Mouse (Mus musculus) macrophage (primary cell): Measurements from ENCODE around the gene Ash1l. TPM values are rescaled to one million over a fixed set of nuclear protein-coding genes. Genes with fewer than 3 reads are reported as not detected.

ENCODE experiments used
- H3K27ac ChIP-seq: fragments of 350-480 bp; formaldehyde crosslinking; 2 replicates; pipeline ENCODE4 v1.9.0; 2021
- H3K36me3 ChIP-seq: fragments of 350-480 bp; formaldehyde crosslinking; 2 replicates; pipeline ENCODE4 v1.9.0; 2021; ENCODE audit errors: inconsistent target
- H3K4me3 ChIP-seq: fragments of 350-480 bp; formaldehyde crosslinking; 2 replicates; pipeline ENCODE4 v1.9.0; 2021; ENCODE audit errors: inconsistent target
- H3K79me2 ChIP-seq: fragments of 350-480 bp; formaldehyde crosslinking; 2 replicates; pipeline ENCODE4 v1.9.0; 2021; ENCODE audit errors: inconsistent target
- WGBS: methylation state at CpG from one replicate; pipeline ENCODE4 v1.1.7; 2026; ENCODE audit warnings: inconsistent platforms; ENCODE audit not compliant: missing documents; 5-methylcytosine and 5-hydroxymethylcytosine counted together
- polyA plus RNA-seq: library from polyadenylated mRNA; stranded (reverse); fragments of 250-400 nt; gene quantifications from 3 replicates; pipeline ENCODE4 v1.2.4, GENCODE M21; 2018; ENCODE audit warnings: inconsistent platforms

The Ash1l gene
- polyA plus RNA-seq, 1 experiment from 2014 or later = 14.9 TPM

- 75% methylated on average over 3 of the region's 3 CpGs for WGBS
- Histone ChIP-seq H3K79me2 (no peaks in the 10 kb centered on the region), H3K36me3 (no peaks in the 10 kb centered on the region), H3K4me3 (no peak overlapping the region), H3K27ac (no peak overlapping the region)
Measured at GRCm38 (mm10) chr3:89124241-89124640, 173.8 kb downstream of the Ash1l start.

GRCm38 (mm10) chr3:89125981-89126380, 175.6 kb downstream of the Ash1l start:
- 91% methylated on average over 3 of the region's 3 CpGs for WGBS
- no peak overlapping the region for H3K4me3 ChIP-seq
- H3K36me3 ChIP-seq = no peaks in the 10 kb centered on the region
- H3K79me2 ChIP-seq = no peaks in the 10 kb centered on the region
- no peak overlapping the region for H3K27ac ChIP-seq

Other genes starting within 250 kb of the Ash1l start
- gene Rit1, start 233.8 kb upstream of the Ash1l start, polyA plus RNA-seq = 63.4 to 99.3 TPM (median 90.4 TPM) in 3 replicates
- 6.1 to 6.8 TPM (median 6.2 TPM) in 3 replicates for gene Syt11, start 175.5 kb upstream of the Ash1l start, polyA plus RNA-seq
- 12.9 to 14.5 TPM (median 13.8 TPM) in 3 replicates for gene Gon4l, start 115.4 kb upstream of the Ash1l start, polyA plus RNA-seq
- gene Msto1, start 36.6 kb upstream of the Ash1l start, polyA plus RNA-seq = 11.2 to 22.5 TPM (median 13.4 TPM) in 3 replicates
- 20.8 to 37.1 TPM (median 35.9 TPM) in 3 replicates for gene Dap3, start 559 bp downstream of the Ash1l start, polyA plus RNA-seq
- 8.1 to 14.4 TPM (median 11.2 TPM) in 3 replicates for gene Rusc1, start 142.7 kb downstream of the Ash1l start, polyA plus RNA-seq
- gene Gm43738, start 150.5 kb downstream of the Ash1l start, polyA plus RNA-seq = not detected in 3 replicates
- 31.5 to 168 TPM (median 106 TPM) in 3 replicates for gene Fdps, start 151.3 kb downstream of the Ash1l start, polyA plus RNA-seq
- gene Pklr, start 185.5 kb downstream of the Ash1l start, polyA plus RNA-seq = not detected in 3 replicates
- 0.11 to 0.20 TPM (median 0.15 TPM) in 3 replicates for gene Hcn3, start 209.6 kb downstream of the Ash1l start, polyA plus RNA-seq
- gene Clk2, start 214.2 kb downstream of the Ash1l start, polyA plus RNA-seq = 19.9 to 35.6 TPM (median 25.1 TPM) in 3 replicates
- gene Scamp3, start 226.9 kb downstream of the Ash1l start, polyA plus RNA-seq = 79.6 to 84.3 TPM (median 80.5 TPM) in 3 replicates
- 1.1 to 4.4 TPM (median 1.9 TPM) in 3 replicates for gene Fam189b, start 232.5 kb downstream of the Ash1l start, polyA plus RNA-seq